Mouse (Mus musculus) induced T-regulatory cell, adult 2 months (primary cell): ENCODE data around the gene Map3k11.

Experiments
- DNase-seq: peaks from one replicate; pipeline ENCODE4 v3.0.0-alpha.2; 2012; ENCODE audit warnings: low read depth

Map3k11 gene

DNA sequence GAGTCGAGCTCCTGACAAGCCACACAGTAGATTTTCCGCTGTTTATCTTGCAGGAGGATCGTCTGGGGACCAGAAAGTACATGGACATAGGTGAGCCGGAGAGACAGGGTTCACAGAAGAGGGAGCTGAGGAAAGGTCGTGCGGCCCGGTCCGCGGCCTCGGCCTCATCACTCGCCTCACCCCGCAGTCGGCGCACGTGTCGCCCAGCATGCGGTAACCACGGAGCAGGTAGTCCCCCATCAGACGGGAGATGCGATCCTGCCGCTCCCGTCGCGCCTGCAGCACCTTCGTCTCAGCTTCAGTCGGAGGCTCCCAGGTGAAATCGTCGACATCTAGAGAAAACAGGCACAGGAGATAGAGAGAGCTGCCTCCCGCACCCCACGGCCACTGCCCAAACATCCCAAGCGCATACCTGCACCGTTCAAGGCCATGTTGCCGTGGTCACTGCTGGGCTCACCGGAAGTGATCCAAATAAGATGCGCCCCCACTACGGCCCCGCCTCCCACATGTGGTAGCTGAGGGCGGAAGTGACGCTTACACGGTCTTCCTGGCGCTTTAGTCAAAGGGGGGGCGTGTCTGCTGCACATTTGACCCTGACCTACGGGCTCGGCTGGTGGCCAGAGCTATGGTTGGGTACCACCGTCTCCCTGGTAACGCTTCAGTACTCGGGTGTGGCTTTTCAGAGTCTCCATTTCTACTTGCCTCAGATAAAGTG lies 42.9 kb downstream of the Map3k11 start:
- peak; percentile 95 for DNase-seq

DNA sequence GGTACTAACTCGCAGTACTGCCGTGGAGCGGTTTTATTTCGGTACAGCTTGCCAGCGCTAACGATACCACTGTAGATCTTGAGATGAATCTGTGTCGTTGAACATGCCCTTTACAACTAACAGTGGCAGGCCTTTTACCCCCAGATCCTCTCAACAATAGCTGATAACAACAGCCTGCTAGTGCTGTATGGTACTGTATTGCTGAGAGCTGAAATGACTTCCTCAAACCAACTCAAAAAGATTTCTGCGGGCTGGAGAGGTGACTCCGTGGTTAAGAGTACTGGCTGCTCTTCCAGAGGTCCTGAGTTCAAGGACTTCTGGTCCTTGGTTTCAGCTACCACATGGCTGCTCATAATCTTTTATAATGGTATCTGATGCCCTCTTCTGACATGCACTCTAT lies 45.8 kb downstream of the Map3k11 start:
- DNase-seq = no peak

DNA sequence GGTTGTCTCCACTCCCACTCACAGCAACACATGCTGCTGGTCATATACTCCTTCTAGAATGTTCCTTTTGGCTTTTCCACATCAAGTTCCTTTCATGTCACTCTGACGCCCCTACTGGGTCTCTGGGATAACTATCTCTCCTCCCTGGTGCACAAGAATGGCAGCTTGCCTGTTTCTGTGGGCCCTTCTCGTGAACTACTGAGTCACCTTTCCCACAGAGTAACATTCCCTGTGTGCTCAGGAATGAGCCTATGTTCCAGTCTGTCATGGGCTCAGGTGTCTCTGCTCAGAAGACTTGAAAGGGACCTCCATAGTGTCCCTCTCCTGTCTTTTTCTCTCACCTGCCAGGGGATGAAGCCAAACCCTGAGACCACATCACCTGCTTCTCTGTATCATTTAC lies 50.9 kb downstream of the Map3k11 start:
- DNase-seq = no peak

DNA sequence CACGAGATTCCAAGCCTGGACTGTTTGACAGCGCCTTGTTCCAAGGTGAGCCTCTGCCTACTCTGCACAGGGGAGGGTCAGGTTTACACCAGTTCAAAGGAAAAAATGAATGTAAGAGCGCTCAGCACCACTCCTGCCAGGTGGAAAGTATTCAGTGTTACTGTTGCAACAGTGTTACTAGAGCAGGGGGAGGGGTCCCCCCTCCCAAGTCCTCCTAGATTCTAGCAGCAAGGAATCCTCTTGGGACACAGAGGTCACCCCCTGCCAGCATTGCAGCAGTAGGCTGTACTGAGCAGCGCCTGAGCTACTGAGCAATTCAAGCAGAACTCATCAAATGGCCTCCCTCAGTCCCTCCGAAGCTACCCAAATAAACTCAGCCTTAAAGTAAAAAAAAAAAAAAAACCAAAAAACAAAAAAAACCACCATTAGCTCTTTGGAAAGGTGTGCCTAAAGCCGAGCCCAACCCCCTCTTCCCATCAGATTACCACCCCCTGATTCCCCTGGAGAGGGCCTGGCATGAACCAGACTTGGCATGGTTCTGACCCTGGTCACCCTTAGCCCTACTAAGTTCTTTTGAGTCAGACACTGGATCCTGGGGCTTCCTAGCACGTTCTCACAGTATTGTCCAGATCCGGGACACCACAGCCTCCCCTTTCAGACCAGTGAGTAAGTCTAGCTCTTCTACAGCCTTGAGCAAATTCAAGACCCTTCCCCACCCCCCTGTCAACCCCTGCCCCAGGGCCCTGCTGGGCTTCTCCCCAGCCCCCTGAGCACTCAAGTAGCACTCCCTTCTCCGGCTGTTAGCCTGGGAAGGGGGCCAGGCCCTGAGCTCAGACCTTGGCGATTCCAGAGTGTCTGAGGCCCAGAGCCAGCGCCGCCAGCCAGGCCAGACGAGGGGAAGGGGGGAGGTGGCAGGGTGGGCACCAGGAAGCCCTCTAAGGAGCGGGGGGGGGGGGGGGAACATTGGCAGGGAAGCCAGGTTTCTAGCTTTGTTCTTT lies 52.1 kb downstream of the Map3k11 start, which contains the start of gene Ltbp3:
Gene Ltbp3, plus strand, starts transcription at position 585 of the 998 bp plus-strand sequence.
- no peak for DNase-seq

DNA sequence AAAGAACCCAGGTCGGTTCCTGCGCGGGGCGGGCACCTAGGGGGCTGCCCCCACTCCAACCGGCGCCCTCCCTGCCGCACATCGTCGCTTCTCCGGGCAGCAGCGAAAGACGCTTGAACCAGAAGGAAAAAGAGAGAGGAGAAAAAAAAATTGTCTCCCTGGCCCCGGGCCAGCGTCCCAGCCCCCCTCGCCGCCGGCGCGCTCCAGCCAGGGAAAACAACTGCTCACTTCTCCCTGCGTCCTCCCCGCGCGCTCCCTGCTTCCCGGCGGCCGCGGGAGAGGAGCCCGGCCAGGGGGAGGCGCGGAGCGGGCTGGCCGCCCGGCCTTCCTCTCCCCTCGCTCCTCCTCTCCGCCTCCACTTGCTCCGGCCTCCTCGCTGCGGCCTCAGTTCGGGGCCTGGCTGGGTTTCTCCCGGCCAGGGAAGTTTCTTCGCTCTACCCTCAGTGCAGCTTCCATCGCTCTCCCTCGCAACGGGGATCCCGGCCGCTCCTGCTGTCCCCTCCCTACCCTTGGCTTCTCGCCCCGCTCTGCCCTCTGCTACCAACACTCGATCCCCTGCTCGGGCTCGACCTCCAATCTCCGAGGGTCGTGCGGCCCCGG lies 53.2 kb downstream of the Map3k11 start:
- DNase-seq = no peak

DNA sequence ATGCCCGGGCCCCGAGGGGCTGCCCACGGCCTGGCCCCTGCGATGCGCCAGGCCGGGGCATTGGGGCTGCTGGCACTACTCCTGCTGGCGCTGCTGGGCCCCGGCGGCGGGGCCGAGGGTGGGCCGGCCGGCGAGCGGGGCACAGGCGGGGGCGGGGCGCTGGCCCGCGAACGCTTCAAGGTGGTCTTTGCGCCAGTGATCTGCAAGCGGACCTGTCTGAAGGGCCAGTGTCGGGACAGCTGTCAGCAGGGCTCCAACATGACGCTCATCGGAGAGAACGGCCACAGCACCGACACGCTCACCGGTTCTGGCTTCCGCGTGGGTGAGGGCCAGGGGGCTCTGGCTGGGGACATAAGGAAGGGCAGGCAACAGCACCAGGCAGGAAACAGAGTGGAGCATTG lies 53.7 kb downstream of the Map3k11 start:
- no peak for DNase-seq

DNA sequence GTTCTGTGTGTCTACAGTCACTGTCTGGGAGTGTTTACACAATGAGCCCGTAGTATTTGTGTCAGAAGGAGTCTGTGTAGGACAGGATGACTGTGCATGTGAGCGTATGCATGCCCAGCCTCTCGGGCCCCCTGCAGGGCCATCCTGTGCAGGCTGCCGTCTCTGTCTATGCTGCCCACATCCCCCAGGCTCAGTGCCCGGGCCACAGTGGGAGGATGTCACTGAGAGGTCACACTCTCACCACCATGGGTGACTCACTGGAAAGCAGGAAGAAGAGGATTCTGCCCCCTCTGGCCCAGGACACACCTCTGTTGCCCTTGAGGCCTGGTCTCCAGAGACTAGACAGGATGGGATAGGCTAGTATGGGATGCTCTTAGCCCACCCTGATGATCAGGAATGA lies 55.0 kb downstream of the Map3k11 start:
- DNase-seq = peak; percentile 34

DNA sequence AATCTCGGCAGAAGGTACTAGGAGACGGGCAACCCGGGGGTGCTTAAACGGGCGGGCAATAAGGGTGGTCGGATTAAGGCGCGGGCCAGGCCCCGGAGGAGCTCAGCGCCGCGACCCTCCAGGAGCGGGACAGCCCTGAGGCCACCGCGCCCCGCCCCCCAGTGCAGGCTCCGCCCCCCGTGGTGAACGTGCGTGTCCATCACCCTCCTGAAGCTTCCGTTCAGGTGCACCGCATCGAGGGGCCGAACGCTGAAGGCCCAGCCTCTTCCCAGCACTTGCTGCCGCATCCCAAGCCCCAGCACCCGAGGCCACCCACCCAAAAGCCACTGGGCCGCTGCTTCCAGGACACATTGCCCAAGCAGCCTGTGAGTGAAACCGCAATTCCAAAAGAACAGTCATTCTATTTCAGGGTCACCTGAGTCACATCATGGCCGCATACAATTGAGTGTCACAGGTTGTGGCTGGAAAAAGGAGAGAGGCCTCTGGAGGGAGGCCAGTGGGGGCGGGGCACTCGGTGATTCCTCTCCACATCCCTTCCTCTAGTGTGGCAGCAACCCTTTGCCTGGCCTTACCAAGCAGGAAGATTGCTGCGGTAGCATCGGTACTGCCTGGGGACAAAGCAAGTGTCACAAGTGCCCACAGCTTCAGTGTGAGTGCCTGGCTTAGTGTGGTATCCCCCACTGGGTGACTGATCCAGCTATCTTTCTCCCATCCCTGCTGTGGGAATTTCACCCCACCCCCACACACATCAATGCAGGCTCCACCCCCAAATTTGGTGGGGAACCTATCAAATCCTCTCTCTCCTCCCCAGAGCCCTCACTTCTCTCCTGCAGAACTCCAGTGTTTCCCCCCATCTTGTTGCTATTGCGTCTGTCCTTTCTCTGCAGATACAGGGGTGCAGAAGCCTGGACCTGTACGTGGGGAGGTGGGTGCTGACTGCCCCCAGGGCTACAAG lies 57.5 kb downstream of the Map3k11 start:
- DNase-seq = no peak

DNA sequence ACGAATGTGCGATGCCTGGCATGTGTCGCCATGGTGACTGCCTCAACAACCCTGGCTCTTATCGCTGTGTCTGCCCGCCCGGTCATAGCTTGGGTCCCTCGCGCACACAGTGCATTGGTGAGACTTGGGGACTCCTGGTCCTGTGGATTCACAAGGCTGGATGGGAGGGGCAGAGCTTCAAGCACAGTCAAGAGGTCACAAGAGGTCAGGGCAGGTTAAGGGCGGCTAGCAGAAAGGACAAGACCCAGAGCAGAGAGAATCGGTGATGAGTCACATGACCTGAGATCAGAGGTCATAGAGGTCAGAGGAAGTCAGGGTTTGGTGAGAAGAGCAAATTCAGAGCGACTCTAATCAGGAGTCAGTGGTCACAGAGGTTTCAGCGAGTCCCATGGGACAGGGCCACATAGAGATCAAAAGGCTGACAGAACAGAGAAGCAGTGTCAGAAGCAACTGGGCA lies 58.4 kb downstream of the Map3k11 start:
- peak; percentile 43 for DNase-seq

DNA sequence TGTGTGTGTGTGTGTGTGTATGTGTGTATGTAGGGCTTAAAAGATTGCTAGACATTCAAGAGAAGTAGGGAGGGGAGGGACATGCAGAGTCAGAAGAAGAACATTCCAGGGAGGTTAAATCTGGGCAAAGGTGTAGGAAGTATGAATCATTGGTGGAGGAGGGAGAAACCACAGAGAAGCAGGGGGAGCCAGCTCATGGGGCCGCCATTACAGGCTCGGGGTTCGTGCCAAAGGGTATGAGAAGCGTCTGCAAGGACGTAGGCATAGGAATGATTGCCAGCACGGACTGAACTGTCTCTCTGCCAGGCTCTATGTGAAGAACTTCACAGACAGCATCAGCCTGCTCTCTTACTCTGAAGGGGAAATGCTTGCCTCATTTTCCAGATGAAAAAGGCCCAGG lies 60.9 kb downstream of the Map3k11 start:
- DNase-seq = no peak

DNA sequence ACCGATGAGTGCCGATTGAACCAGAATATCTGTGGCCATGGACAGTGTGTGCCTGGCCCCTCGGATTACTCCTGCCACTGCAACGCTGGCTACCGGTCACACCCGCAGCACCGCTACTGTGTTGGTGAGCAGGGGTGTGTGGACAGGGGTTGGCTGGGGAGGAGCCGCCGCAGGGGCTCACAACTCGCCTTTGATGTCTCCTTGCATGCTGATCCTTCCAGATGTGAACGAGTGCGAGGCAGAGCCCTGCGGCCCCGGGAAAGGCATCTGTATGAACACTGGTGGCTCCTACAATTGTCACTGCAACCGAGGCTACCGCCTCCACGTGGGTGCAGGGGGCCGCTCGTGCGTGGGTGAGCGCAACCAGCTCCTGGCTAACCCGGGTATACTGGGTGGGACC lies 62.4 kb downstream of the Map3k11 start:
- no peak for DNase-seq

DNA sequence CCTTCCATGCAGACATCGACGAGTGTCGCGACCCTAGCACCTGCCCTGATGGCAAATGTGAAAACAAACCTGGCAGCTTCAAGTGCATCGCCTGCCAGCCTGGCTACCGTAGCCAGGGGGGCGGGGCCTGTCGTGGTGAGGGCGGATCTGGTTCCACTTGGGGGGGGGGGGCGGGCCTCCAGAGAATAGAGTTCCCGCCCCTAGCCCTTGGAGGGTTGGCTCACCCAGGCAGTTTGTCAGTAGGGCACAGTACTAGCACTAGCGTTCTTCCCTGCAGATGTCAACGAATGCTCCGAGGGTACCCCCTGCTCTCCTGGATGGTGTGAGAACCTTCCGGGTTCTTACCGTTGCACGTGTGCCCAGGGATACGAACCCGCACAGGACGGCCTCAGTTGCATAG lies 63.2 kb downstream of the Map3k11 start:
- DNase-seq = peak; percentile 47
